Mouse (Mus musculus) stomach, postnatal 0 days (tissue): ENCODE data around the gene 4833427G06Rik.

Experiments
- CTCF ChIP-seq: IDR thresholded peaks from 2 replicates; pipeline ENCODE4 v1.5.1; 2016; ENCODE audit warnings: antibody characterized with exemption, low read depth, mild to moderate bottlenecking, moderate library complexity
- EP300 ChIP-seq: optimal IDR thresholded peaks from 2 replicates; pipeline ENCODE3; 2016; ENCODE audit warnings: antibody characterized with exemption

GRCm38 (mm10) chr9:51056360-51057324, 45.2 kb downstream of the 4833427G06Rik start:
- TF ChIP-seq CTCF (no peak), EP300 (no peak)
